In genomic region chr2:130780615-130781303, GRCm38 (mm10) we compare ENCODE assay signal across 17 mouse cellular contexts.
"Had no signal": no experiment of that assay in that cellular context is flagged by ENCODE, and none has a peak within 500 bp of the region (broad histone marks: within the 10 kb centered on the region; RNA-seq: fewer than 3 reads in every experiment).

No protein-coding gene starts in this region.

- ATAC-seq: liver, embryonic 12.5 days; midbrain, embryonic 15.5 days had no signal

- H3K4me1 ChIP-seq: limb, embryonic 10.5 days; limb, embryonic 13.5 days; liver, embryonic 12.5 days; liver, embryonic 15.5 days; midbrain, embryonic 12.5 days; midbrain, embryonic 15.5 days had no signal

- H3K27me3 ChIP-seq: limb, embryonic 13.5 days; liver, embryonic 12.5 days; liver, embryonic 15.5 days; midbrain, embryonic 12.5 days; midbrain, embryonic 15.5 days had no signal

- H3K27ac ChIP-seq: kidney, postnatal 0 days; layer of hippocampus, adult 2 months; limb, embryonic 10.5 days; limb, embryonic 13.5 days; liver, embryonic 12.5 days; liver, embryonic 15.5 days; midbrain, embryonic 12.5 days; midbrain, embryonic 15.5 days had no signal

- H3K9ac ChIP-seq: limb, embryonic 13.5 days; liver, embryonic 12.5 days; liver, embryonic 15.5 days; midbrain, embryonic 12.5 days; midbrain, embryonic 15.5 days had no signal

- H3K4me3 ChIP-seq: layer of hippocampus, adult 2 months; limb, embryonic 10.5 days; limb, embryonic 13.5 days; liver, embryonic 12.5 days; liver, embryonic 15.5 days; midbrain, embryonic 12.5 days; midbrain, embryonic 15.5 days had no signal

- DNase-seq: kidney, adult 2 months; kidney, postnatal 25 days; layer of hippocampus, adult 9-11 months; liver; lung, adult 18-20 months; lung, postnatal 10 days; lung, postnatal 36 days; thymus, adult 18-20 months; thymus, postnatal 36 days had no signal

- H3K4me2 ChIP-seq: limb, embryonic 13.5 days; liver, embryonic 12.5 days; liver, embryonic 15.5 days; midbrain, embryonic 12.5 days; midbrain, embryonic 15.5 days had no signal

- H3K9me3 ChIP-seq: limb, embryonic 10.5 days; limb, embryonic 13.5 days; liver, embryonic 12.5 days; liver, embryonic 15.5 days; midbrain, embryonic 12.5 days; midbrain, embryonic 15.5 days had no signal
